Mouse (Mus musculus): ENCODE results near the gene Bcl10.
A peak's percentile ranks its signal among the peaks of the same experiment; 100 is the strongest.
"Not testable (repeated sequence)": the region's sequence is repeated elsewhere in the genome, so short reads cannot be mapped to it uniquely, and the experiment has no call there.

Bcl10 gene

GRCm38 (mm10) chr3:145922019-145922854 lies at the start of gene Bcl10:
TSS of gene Bcl10 (plus strand) at chr3:145922804.
- Histone ChIP-seq H3K4me3 (replicated peaks; ENCODE audit: low read length) (peak within 1 kb of the TSS; percentile 69), H3K36me3 (ENCODE audit: insufficient read depth, low read length) (peaks cover 5% of the 10 kb centered on the region), H3K4me1 (replicated peaks; ENCODE audit: low read depth, low read length) (peaks cover 35% of the 10 kb centered on the region), H3K27me3 (ENCODE audit: insufficient read depth, low read length) (no peaks in the 10 kb centered on the region), H3K9me3 (ENCODE audit: low read length) (peaks cover 27% of the 10 kb centered on the region)
- TF ChIP-seq NANOG (IDR thresholded peaks at IDR 0.05; ENCODE audit: borderline replicate concordance, low read length) (no peak), POU5F1 (IDR thresholded peaks at IDR 0.05; ENCODE audit: borderline replicate concordance, low read length) (no peak), CTCF (conservative IDR thresholded peaks at IDR 0.05; ENCODE audit: low read length) (no peak)

- TF ChIP-seq NANOG (IDR thresholded peaks at IDR 0.05; ENCODE audit: borderline replicate concordance, low read length) (no peak), POU5F1 (IDR thresholded peaks at IDR 0.05; ENCODE audit: borderline replicate concordance, low read length) (0 out of 2 replicates have a peak, but pooled peaks have one; percentile 11)
Measured at GRCm38 (mm10) chr3:145873271-145873670, 49.3 kb upstream of the Bcl10 start.

GRCm38 (mm10) chr3:145874126-145874525 lies 48.5 kb upstream of the Bcl10 start:
- H3K4me3 ChIP-seq (replicated peaks; ENCODE audit: low read length) = no peak overlapping the region
- H3K9me3 ChIP-seq (ENCODE audit: low read length) = no peaks in the 10 kb centered on the region
- TF ChIP-seq CTCF (conservative IDR thresholded peaks at IDR 0.05; ENCODE audit: low read length) (no peak), NANOG (IDR thresholded peaks at IDR 0.05; ENCODE audit: borderline replicate concordance, low read length) (no peak)
- H3K27me3 ChIP-seq (ENCODE audit: insufficient read depth, low read length) = no peaks in the 10 kb centered on the region
- peaks cover 21% of the 10 kb centered on the region for H3K4me1 ChIP-seq (replicated peaks; ENCODE audit: low read depth, low read length)
- no peaks in the 10 kb centered on the region for H3K36me3 ChIP-seq (ENCODE audit: insufficient read depth, low read length)

More at GRCm38 (mm10) chr3:145873271-145873670, 49.3 kb upstream of the Bcl10 start:
- H3K9me3 ChIP-seq (ENCODE audit: low read length) = no peaks in the 10 kb centered on the region
- peak overlapping the region; percentile 69 for H3K4me3 ChIP-seq (replicated peaks; ENCODE audit: low read length)
- H3K27me3 ChIP-seq (ENCODE audit: insufficient read depth, low read length) = no peaks in the 10 kb centered on the region
- H3K4me1 ChIP-seq (replicated peaks; ENCODE audit: low read depth, low read length) = peaks cover 21% of the 10 kb centered on the region
- no peaks in the 10 kb centered on the region for H3K36me3 ChIP-seq (ENCODE audit: insufficient read depth, low read length)

GRCm38 (mm10) chr3:145876120-145876519 lies 46.5 kb upstream of the Bcl10 start:
- peaks cover 21% of the 10 kb centered on the region for H3K4me1 ChIP-seq (replicated peaks; ENCODE audit: low read depth, low read length)
- H3K36me3 ChIP-seq (ENCODE audit: insufficient read depth, low read length) = no peaks in the 10 kb centered on the region
- H3K9me3 ChIP-seq (ENCODE audit: low read length) = no peaks in the 10 kb centered on the region
- no peaks in the 10 kb centered on the region for H3K27me3 ChIP-seq (ENCODE audit: insufficient read depth, low read length)
- TF ChIP-seq CTCF (conservative IDR thresholded peaks at IDR 0.05; ENCODE audit: low read length) (no peak), NANOG (IDR thresholded peaks at IDR 0.05; ENCODE audit: borderline replicate concordance, low read length) (no peak), POU5F1 (IDR thresholded peaks at IDR 0.05; ENCODE audit: borderline replicate concordance, low read length) (no peak)
- no peak overlapping the region for H3K4me3 ChIP-seq (replicated peaks; ENCODE audit: low read length)

- not testable (repeated sequence) for H3K27me3 ChIP-seq (ENCODE audit: insufficient read depth, low read length); H3K36me3 ChIP-seq (ENCODE audit: insufficient read depth, low read length); H3K4me3 ChIP-seq (replicated peaks; ENCODE audit: low read length); H3K9me3 ChIP-seq (ENCODE audit: low read length)
- H3K4me1 ChIP-seq (replicated peaks; ENCODE audit: low read depth, low read length) = peaks cover 15% of the 10 kb centered on the region
Measured at GRCm38 (mm10) chr3:145878867-145879266, 43.7 kb upstream of the Bcl10 start.

- Histone ChIP-seq H3K27me3 (ENCODE audit: insufficient read depth, low read length) (no peaks in the 10 kb centered on the region), H3K4me1 (replicated peaks; ENCODE audit: low read depth, low read length) (0 out of 2 replicates have a peak, but pooled peaks cover 3% of the 10 kb centered on the region), H3K36me3 (ENCODE audit: insufficient read depth, low read length) (no peaks in the 10 kb centered on the region), H3K9me3 (ENCODE audit: low read length) (no peaks in the 10 kb centered on the region), H3K4me3 (replicated peaks; ENCODE audit: low read length) (no peak overlapping the region)
- TF ChIP-seq CTCF (conservative IDR thresholded peaks at IDR 0.05; ENCODE audit: low read length) = no peak
- no peak for TF ChIP-seq POU5F1 (IDR thresholded peaks at IDR 0.05; ENCODE audit: borderline replicate concordance, low read length)
- no peak for TF ChIP-seq NANOG (IDR thresholded peaks at IDR 0.05; ENCODE audit: borderline replicate concordance, low read length)
Measured at GRCm38 (mm10) chr3:145880335-145880734, 42.3 kb upstream of the Bcl10 start.

GRCm38 (mm10) chr3:145882076-145882874 lies 40.3 kb upstream of the Bcl10 start:
- Histone ChIP-seq H3K36me3 (ENCODE audit: insufficient read depth, low read length) (no peaks in the 10 kb centered on the region), H3K4me3 (replicated peaks; ENCODE audit: low read length) (no peak overlapping the region), H3K9me3 (ENCODE audit: low read length) (no peaks in the 10 kb centered on the region), H3K4me1 (replicated peaks; ENCODE audit: low read depth, low read length) (0 out of 2 replicates have a peak, but pooled peaks cover 3% of the 10 kb centered on the region), H3K27me3 (ENCODE audit: insufficient read depth, low read length) (no peaks in the 10 kb centered on the region)
- TF ChIP-seq POU5F1 (IDR thresholded peaks at IDR 0.05; ENCODE audit: borderline replicate concordance, low read length) (no peak), CTCF (conservative IDR thresholded peaks at IDR 0.05; ENCODE audit: low read length) (no peak), NANOG (IDR thresholded peaks at IDR 0.05; ENCODE audit: borderline replicate concordance, low read length) (no peak)

- Histone ChIP-seq H3K36me3 (ENCODE audit: insufficient read depth, low read length) (no peaks in the 10 kb centered on the region), H3K27me3 (ENCODE audit: insufficient read depth, low read length) (no peaks in the 10 kb centered on the region), H3K4me3 (replicated peaks; ENCODE audit: low read length) (no peak overlapping the region), H3K4me1 (replicated peaks; ENCODE audit: low read depth, low read length) (0 out of 2 replicates have a peak, but pooled peaks cover 3% of the 10 kb centered on the region), H3K9me3 (ENCODE audit: low read length) (no peaks in the 10 kb centered on the region)
- no peak for TF ChIP-seq CTCF (conservative IDR thresholded peaks at IDR 0.05; ENCODE audit: low read length)
- TF ChIP-seq POU5F1 (IDR thresholded peaks at IDR 0.05; ENCODE audit: borderline replicate concordance, low read length) = no peak
- no peak for TF ChIP-seq NANOG (IDR thresholded peaks at IDR 0.05; ENCODE audit: borderline replicate concordance, low read length)
Measured at GRCm38 (mm10) chr3:145883233-145883632, 39.4 kb upstream of the Bcl10 start.
